Mouse (Mus musculus) layer of hippocampus, adult 9-11 months (tissue): ENCODE results near the gene Cyp4x1.
"Not testable (repeated sequence)": the region's sequence is repeated elsewhere in the genome, so short reads cannot be mapped to it uniquely, and the experiment has no call there.

Experiments
- DNase-seq: peaks from one replicate; pipeline ENCODE4 v3.0.0; 2022

Cyp4x1 gene

DNA sequence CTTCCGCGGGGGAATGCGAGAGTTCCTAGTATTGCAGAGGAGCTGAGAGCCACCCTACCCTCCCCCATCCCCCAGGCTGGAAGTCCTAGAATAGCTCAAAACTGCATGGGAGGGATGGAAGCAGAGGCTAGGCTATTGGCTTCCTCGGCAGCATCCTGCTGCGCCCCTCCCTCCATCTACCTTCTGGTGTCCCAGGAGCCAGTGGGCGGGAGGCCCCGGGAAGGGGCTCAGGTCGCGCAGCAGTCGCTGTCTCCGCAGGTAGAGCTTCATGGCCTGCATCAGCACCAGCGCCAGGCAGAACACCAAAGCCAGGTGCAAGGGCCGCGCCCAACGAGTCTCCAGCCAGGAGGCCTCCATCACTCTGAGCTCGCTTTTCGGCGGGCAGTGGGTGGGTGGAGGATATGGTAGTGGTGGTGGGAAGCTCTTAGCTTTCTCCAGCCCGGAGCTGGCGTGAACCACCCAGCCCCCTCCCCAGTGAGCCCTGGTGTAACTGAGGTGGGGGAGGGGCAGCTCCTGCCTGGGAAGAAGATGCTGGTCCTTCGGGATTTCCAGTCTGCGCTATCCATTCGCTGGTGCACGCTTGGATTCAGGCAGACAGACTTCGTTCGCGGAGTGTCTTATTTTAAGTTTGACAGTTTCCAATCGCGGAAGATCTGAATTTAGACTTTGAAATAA lies at the start of gene Cyp4x1:
TSS of gene Cyp4x1 (minus strand) at position 661 of the 675 bp plus-strand sequence.
- peak; percentile 78 for DNase-seq

GRCm38 (mm10) chr4:115176201-115176600 lies 42.1 kb upstream of the Cyp4x1 start:
- not testable (repeated sequence) for DNase-seq

GRCm38 (mm10) chr4:115174694-115175353 lies 40.7 kb upstream of the Cyp4x1 start:
- no peak for DNase-seq

DNA sequence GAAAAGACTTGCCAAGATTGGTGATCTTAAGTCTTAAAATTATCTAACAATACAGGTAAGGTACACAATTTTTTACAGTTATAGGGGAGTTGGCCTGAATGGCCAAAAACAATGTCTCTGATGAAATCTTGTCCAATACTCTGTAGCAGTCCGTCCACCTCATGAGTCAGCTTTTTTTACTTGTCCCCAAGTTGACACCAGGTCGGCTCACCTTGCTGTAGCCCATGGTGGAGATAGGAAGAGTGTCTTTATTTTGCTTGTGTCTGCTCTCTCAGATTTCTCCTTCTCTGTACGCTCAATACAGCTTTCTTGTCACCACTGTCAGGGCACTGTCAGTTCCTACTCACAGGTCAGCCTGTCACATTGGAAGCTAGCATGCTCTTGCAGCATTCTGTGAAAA lies 24.9 kb upstream of the Cyp4x1 start:
- not testable (repeated sequence) for DNase-seq

GRCm38 (mm10) chr4:115154723-115155122 lies 20.6 kb upstream of the Cyp4x1 start:
- no peak for DNase-seq

DNA sequence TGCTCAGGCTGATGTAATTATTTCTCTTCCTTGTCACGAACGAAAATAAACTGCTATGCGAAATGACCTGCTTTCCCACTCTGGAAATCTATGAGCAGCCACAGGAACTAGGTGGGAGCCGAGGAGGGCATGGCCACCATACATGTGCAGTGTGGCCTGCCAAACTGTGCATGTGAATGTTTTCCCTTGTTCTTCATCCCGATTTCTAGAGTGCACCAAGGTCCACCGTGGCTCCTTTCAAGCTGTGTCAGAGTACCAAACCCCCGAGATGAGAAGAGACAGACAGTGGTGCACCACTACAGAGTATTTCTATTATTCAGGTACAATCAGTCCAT lies 182 bp upstream of the Cyp4x1 start:
- DNase-seq, result peak; percentile 8

DNA sequence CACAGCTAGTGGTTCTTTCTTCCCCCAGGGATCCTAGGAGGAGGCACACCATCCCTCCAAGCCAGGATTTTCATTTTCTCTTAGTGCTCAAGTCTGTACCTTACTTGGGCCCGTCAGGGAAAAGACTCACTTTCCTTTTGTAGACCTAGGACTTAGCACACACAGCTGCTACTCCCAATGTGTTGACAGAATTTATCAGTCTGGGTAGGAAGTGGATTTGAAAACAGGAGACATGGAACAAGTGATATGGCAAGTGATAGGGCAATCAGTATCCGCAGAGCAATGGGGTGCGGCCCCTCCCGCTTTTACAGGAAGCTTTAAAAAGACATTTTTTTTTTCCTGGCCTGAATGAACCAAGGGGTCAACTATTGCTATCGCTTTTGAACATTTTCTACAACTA lies 996 bp downstream of the Cyp4x1 start:
- DNase-seq, result no peak

GRCm38 (mm10) chr4:115124713-115125112 lies 9.4 kb downstream of the Cyp4x1 start:
- DNase-seq, result no peak

- no peak for DNase-seq
Measured at GRCm38 (mm10) chr4:115123507-115123906, 10.6 kb downstream of the Cyp4x1 start.

DNA sequence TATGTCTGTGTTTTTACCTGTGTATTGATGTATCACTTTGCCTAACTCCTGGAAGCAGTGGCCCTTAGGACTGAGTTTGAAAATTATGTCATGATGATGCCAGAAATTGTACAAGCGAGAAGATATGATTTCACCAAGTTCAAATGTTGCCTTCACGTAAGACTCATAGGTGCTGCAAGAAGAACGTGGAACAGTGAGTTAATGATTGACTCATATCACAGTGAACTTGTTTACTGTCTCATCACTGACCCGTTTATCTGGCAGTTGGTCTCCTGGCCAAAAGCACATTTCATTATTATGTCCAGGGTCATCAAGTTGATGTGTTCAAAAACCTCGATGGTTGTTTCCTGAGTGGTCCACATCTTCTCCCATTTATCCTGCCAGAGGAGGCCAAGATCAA lies 12.5 kb downstream of the Cyp4x1 start:
- DNase-seq, result no peak

- no peak for DNase-seq
Measured at GRCm38 (mm10) chr4:115121162-115121561, 12.9 kb downstream of the Cyp4x1 start.

DNA sequence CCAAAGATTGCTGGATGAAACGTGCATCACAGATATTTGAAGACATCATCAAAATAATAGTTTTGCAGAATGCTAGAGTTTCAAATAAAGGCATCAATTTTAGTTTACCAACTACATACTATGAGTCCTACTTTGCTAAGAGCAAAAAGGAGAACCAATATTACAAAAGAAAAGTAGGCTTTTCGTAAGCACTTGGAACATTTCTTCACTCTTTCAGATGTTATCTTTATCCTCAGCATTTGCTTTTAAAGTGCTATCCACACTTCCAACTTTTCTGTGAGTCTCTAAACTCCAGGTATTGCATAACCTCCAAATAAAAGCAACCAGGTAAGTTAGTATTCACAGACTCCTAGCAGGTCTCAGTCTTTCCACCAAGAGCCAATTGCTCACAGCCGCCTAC lies 14.4 kb downstream of the Cyp4x1 start:
- DNase-seq, result no peak

GRCm38 (mm10) chr4:115113266-115113665 lies 20.8 kb downstream of the Cyp4x1 start:
- no peak for DNase-seq

- DNase-seq, result no peak
Measured at GRCm38 (mm10) chr4:115111167-115111566, 22.9 kb downstream of the Cyp4x1 start.

- no peak for DNase-seq
Measured at GRCm38 (mm10) chr4:115103510-115103909, 30.6 kb downstream of the Cyp4x1 start.

DNA sequence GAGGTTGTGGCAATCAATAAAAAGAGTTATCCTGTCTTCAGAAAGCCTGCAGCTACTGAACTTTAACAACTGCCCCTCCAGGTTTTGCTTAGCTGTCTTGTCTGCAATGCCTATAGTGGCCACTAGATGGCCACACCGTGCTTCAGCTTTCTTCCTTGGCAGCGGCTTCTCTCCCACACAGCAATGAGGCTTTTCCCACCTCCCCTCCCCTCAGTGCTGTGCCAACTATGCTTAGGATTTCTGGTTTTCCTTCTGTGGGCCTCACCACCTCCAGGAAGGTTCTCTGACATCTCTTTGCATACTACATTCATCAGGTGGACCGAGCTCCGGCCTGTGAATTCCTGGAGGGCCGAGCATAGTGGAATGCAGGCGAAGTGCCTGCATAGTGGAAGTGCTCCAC lies 32.4 kb downstream of the Cyp4x1 start:
- peak; percentile 64 for DNase-seq

- DNase-seq, result no peak
Measured at GRCm38 (mm10) chr4:115097146-115097496, 37.0 kb downstream of the Cyp4x1 start.

GRCm38 (mm10) chr4:115096435-115097145 lies 37.5 kb downstream of the Cyp4x1 start:
- no peak for DNase-seq

- no peak for DNase-seq
Measured at GRCm38 (mm10) chr4:115095671-115096434, 38.2 kb downstream of the Cyp4x1 start.

- DNase-seq, result no peak
Measured at GRCm38 (mm10) chr4:115094056-115094455, 40.0 kb downstream of the Cyp4x1 start.

GRCm38 (mm10) chr4:115093331-115093864 lies 40.7 kb downstream of the Cyp4x1 start:
- no peak for DNase-seq

GRCm38 (mm10) chr4:115091806-115092205 lies 42.3 kb downstream of the Cyp4x1 start:
- no peak for DNase-seq

- DNase-seq, result no peak
Measured at GRCm38 (mm10) chr4:115090592-115090991, 43.5 kb downstream of the Cyp4x1 start.
